Mouse (Mus musculus): ENCODE data around the gene Mas1. TPM values are rescaled to one million over a fixed set of nuclear protein-coding genes. Genes with fewer than 3 reads are reported as not detected.

Mas1 gene
- total RNA-seq, 4 experiments from 2014 or later, result 0.24 TPM; not detected in 3

Small RNA genes within 50 kb of the gene (microRNA-seq; reads per million reads assigned to microRNA genes)
- 0 reads per million in 2 experiments for gene Gm24085

Other genes starting within 250 kb of the Mas1 start
- gene Slc22a1, start 192.3 kb downstream of the Mas1 start, total RNA-seq (2022), result under 1 TPM in 3 of 4 experiments, not detected in 1; 0.23 to 0.37 (median 0.30) TPM
- gene Igf2r, start 98.5 kb downstream of the Mas1 start, total RNA-seq (2022), result 10 to 100 TPM; 75.7 to 93.3 (median 83.9) TPM
- under 1 TPM in 1 of 4 experiments, not detected in 3; 0.13 TPM for gene Mrgprh, start 7.9 kb upstream of the Mas1 start, total RNA-seq (2022)
- 1 to 10 TPM; 3.0 to 4.1 (median 3.5) TPM for gene Pnldc1, start 42.1 kb upstream of the Mas1 start, total RNA-seq (2022)
- 100 to 1,000 TPM; 172 to 223 (median 192) TPM for gene Tcp1, start 47.6 kb upstream of the Mas1 start, total RNA-seq (2022)
- 10 to 100 TPM; 58.6 to 69.0 (median 62.7) TPM for gene Mrpl18, start 48.2 kb upstream of the Mas1 start, total RNA-seq (2022)
- 1 to 10 TPM in 3 of 4 experiments, under 1 TPM in 1; 0.99 to 2.2 (median 1.4) TPM for gene Acat3, start 72.5 kb upstream of the Mas1 start, total RNA-seq (2022)
- gene Acat2, start 92.6 kb upstream of the Mas1 start, total RNA-seq (2022), result 10 to 100 TPM; 70.0 to 86.0 (median 80.9) TPM
- 10 to 100 TPM; 56.8 to 69.3 (median 63.1) TPM for gene Wtap, start 126.0 kb upstream of the Mas1 start, total RNA-seq (2022)
- gene Sod2, start 138.7 kb upstream of the Mas1 start, total RNA-seq (2022), result 100 to 1,000 TPM; 251 to 373 (median 320) TPM
- gene Gpr31b, start 184.2 kb upstream of the Mas1 start, total RNA-seq (2022), result under 1 TPM in 3 of 4 experiments, not detected in 1; 0.51 to 0.92 (median 0.63) TPM
- gene Tcp10b, start 193.0 kb upstream of the Mas1 start, total RNA-seq (2022), result 1 to 10 TPM in 2 of 4 experiments, under 1 TPM in 2; 0.61 to 2.7 (median 1.1) TPM